Mouse (Mus musculus) limb, embryonic 12.5 days (tissue): ENCODE data around the gene Tmem167b. TPM values are rescaled to one million over a fixed set of nuclear protein-coding genes. Genes with fewer than 3 reads are reported as not detected.

Experiments
- ATAC-seq: fragments of 200-750 bp; cut with Nextera tagmentation; 2 replicates; pipeline ENCODE4 v1.8.0; 2017; ENCODE audit warnings: low read depth, moderate TSS enrichment; ENCODE audit not compliant: insufficient number of reproducible peaks, insufficient read depth, low FRiP score, low TSS enrichment
- H3K27ac ChIP-seq: fragments of 300-500 bp; sonication (generic); 2 replicates; pipeline ENCODE4 v1.5.1; 2016; ENCODE audit warnings: mild to moderate bottlenecking, moderate library complexity
- H3K27me3 ChIP-seq: fragments of 300-500 bp; sonication (generic); 2 replicates; pipeline ENCODE4 v1.6.1; 2016; ENCODE audit warnings: mild to moderate bottlenecking, moderate library complexity
- H3K36me3 ChIP-seq: fragments of 300-500 bp; sonication (generic); 2 replicates; pipeline ENCODE4 v1.6.1; 2016; ENCODE audit warnings: mild to moderate bottlenecking, moderate library complexity
- H3K4me1 ChIP-seq: fragments of 300-500 bp; sonication (generic); replicated peaks from 2 replicates; pipeline ENCODE4 v1.6.1; 2016
- H3K4me2 ChIP-seq: fragments of 300-500 bp; sonication (generic); 2 replicates; pipeline ENCODE4 v1.6.1; 2016; ENCODE audit warnings: mild to moderate bottlenecking, moderate library complexity
- H3K4me3 ChIP-seq: fragments of 300-500 bp; sonication (generic); replicated peaks from 2 replicates; pipeline ENCODE4 v1.5.1; 2016; ENCODE audit warnings: mild to moderate bottlenecking
- H3K9ac ChIP-seq: fragments of 300-500 bp; sonication (generic); replicated peaks from 2 replicates; pipeline ENCODE4 v1.6.1; 2016; ENCODE audit warnings: mild to moderate bottlenecking, moderate library complexity
- H3K9me3 ChIP-seq: fragments of 300-500 bp; sonication (generic); 2 replicates; pipeline ENCODE4 v1.6.1; 2016; ENCODE audit warnings: mild to moderate bottlenecking, moderate library complexity
- WGBS: fragments of 180-500 bp; shearing (Covaris S2); methylation state at CpG from one replicate; pipeline ENCODE4 v1.1.7; 2016; 5-methylcytosine and 5-hydroxymethylcytosine counted together
- microRNA-seq: library from miRNA; unstranded; fragments of <30 nt; microRNA quantifications from one replicate; pipeline ENCODE4, GENCODE M21; 2017
- polyA plus RNA-seq: library from polyadenylated mRNA; unstranded; fragments of >200 nt; fragmentation: Nextera tagmentation; extraction: Ambion mirVana; gene quantifications from 2 replicates; pipeline ENCODE4 v1.2.1, GENCODE M21; 2016

Tmem167b gene
- polyA plus RNA-seq, 1 experiment from 2014 or later: 37.4 TPM

DNA sequence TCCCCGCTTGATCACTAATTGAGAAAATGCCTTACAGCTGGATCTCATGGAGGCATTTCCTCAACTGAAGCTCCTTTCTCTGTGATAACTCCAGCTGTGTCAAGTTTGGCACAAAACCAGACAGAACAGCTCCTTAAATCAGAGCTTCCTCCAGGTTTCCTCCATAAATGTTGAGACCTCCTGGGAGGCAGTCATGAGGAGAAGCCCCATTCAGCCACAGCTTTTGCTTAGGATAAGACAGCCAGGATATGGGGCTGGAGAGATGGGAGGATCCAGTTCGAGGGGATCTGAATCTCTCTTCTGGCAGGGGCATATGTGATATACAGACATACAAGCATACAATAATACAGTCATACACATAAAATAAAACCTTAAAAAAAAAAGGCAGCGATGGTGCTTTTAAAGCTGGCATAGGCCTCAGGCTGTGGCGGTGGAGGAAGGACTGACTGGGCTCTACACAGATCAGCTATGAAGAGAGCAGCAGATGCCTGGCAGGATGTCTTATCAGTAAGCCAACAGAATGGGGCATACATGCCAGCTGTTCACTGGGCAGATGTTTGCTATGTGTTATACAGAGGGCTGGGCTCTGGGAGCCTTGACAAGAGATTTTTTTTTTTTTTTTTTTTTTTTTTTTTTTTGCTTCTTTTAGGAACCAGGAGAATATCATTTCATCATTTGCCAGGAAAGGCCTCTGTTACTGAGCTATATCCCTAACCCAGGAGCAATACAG is 53.4 kb downstream of the Tmem167b start:
- no peak overlapping the region for H3K9ac ChIP-seq
- no peak for ATAC-seq
- H3K4me1 ChIP-seq: peaks cover 26% of the 10 kb centered on the region
- H3K36me3 ChIP-seq: no peaks in the 10 kb centered on the region
- H3K9me3 ChIP-seq: no peaks in the 10 kb centered on the region
- H3K27me3 ChIP-seq: no peaks in the 10 kb centered on the region
- no peak overlapping the region for H3K27ac ChIP-seq
- 60% methylated on average over 4 of the region's 4 CpGs for WGBS
- H3K4me3 ChIP-seq: no peak overlapping the region
- no peak overlapping the region for H3K4me2 ChIP-seq

Small RNA genes lying within 50 kb of the gene (microRNA-seq; reads per million reads assigned to microRNA genes)
- not detected for gene Gm22860

Other genes with a start within 250 kb of the Tmem167b start
- not detected in 2 replicates for gene Mybphl, start 197.6 kb downstream of the Tmem167b start, polyA plus RNA-seq
- 78.1 and 83.5 TPM in 2 replicates for gene Psrc1, start 178.6 kb downstream of the Tmem167b start, polyA plus RNA-seq
- gene Celsr2, start 146.9 kb downstream of the Tmem167b start, polyA plus RNA-seq: 4.4 and 6.3 TPM in 2 replicates
- 119 and 127 TPM in 2 replicates for gene Sars, start 117.3 kb downstream of the Tmem167b start, polyA plus RNA-seq
- gene 1700013F07Rik, start 28.3 kb downstream of the Tmem167b start, polyA plus RNA-seq: not detected in 2 replicates
- 0.21 and 0.29 TPM in 2 replicates for gene 5330417C22Rik, start 25.9 kb downstream of the Tmem167b start, polyA plus RNA-seq
- gene Taf13, start 9.2 kb upstream of the Tmem167b start, polyA plus RNA-seq: 44.3 and 49.9 TPM in 2 replicates
- 10.9 TPM in 2 replicates for gene Wdr47, start 28.8 kb upstream of the Tmem167b start, polyA plus RNA-seq
- 79.9 and 86.2 TPM in 2 replicates for gene Clcc1, start 91.4 kb upstream of the Tmem167b start, polyA plus RNA-seq
- 93.6 and 104 TPM in 2 replicates for gene Gpsm2, start 159.8 kb upstream of the Tmem167b start, polyA plus RNA-seq
- gene Aknad1, start 177.2 kb upstream of the Tmem167b start, polyA plus RNA-seq: 1.1 and 1.4 TPM in 2 replicates